Mouse (Mus musculus) kidney, adult 9 months (tissue): Measurements from ENCODE around the gene Mgat5.

Experiments
- DNase-seq: peaks from one replicate; pipeline ENCODE4 v3.0.0; 2022

Gene Mgat5

GRCm38 (mm10) chr1:127346596-127347139 lies 141.9 kb downstream of the Mgat5 start:
- DNase-seq: no peak

GRCm38 (mm10) chr1:127347878-127348620 lies 143.2 kb downstream of the Mgat5 start:
- no peak for DNase-seq

- no peak for DNase-seq
Measured at GRCm38 (mm10) chr1:127348642-127349341, 144.0 kb downstream of the Mgat5 start.

- no peak for DNase-seq
Measured at GRCm38 (mm10) chr1:127351380-127352057, 146.7 kb downstream of the Mgat5 start.

GRCm38 (mm10) chr1:127352131-127352793 lies 147.4 kb downstream of the Mgat5 start:
- peak; percentile 56 for DNase-seq

GRCm38 (mm10) chr1:127353408-127353807 lies 148.6 kb downstream of the Mgat5 start:
- DNase-seq: no peak

GRCm38 (mm10) chr1:127354152-127354551 lies 149.3 kb downstream of the Mgat5 start:
- no peak for DNase-seq

GRCm38 (mm10) chr1:127355034-127355433 lies 150.2 kb downstream of the Mgat5 start:
- no peak for DNase-seq

GRCm38 (mm10) chr1:127363638-127364037 lies 158.8 kb downstream of the Mgat5 start:
- DNase-seq: no peak

- no peak for DNase-seq
Measured at GRCm38 (mm10) chr1:127365706-127366105, 160.9 kb downstream of the Mgat5 start.

- DNase-seq: no peak
Measured at GRCm38 (mm10) chr1:127366111-127366510, 161.3 kb downstream of the Mgat5 start.

- DNase-seq: no peak
Measured at GRCm38 (mm10) chr1:127368513-127368912, 163.7 kb downstream of the Mgat5 start.

- no peak for DNase-seq
Measured at GRCm38 (mm10) chr1:127369538-127369937, 164.7 kb downstream of the Mgat5 start.

GRCm38 (mm10) chr1:127372096-127372495 lies 167.3 kb downstream of the Mgat5 start:
- DNase-seq: no peak

GRCm38 (mm10) chr1:127373559-127373958 lies 168.7 kb downstream of the Mgat5 start:
- DNase-seq: no peak

GRCm38 (mm10) chr1:127374157-127374556 lies 169.3 kb downstream of the Mgat5 start:
- peak; percentile 22 for DNase-seq

- no peak for DNase-seq
Measured at GRCm38 (mm10) chr1:127380140-127380539, 175.3 kb downstream of the Mgat5 start.

- DNase-seq: peak; percentile 28
Measured at GRCm38 (mm10) chr1:127380749-127381501, 176.1 kb downstream of the Mgat5 start.

- no peak for DNase-seq
Measured at GRCm38 (mm10) chr1:127383071-127383470, 178.3 kb downstream of the Mgat5 start.

GRCm38 (mm10) chr1:127387226-127387625 lies 182.4 kb downstream of the Mgat5 start:
- DNase-seq: no peak

- no peak for DNase-seq
Measured at GRCm38 (mm10) chr1:127387661-127388060, 182.8 kb downstream of the Mgat5 start.

- DNase-seq: peak; percentile 66
Measured at GRCm38 (mm10) chr1:127394716-127395115, 189.9 kb downstream of the Mgat5 start.
